Mouse (Mus musculus) olfactory bulb, adult 2 months (tissue): ENCODE measurements around the gene Tex14.

ENCODE experiments used
- CTCF ChIP-seq: fragments of 200-500 bp; IDR thresholded peaks from 2 replicates; pipeline ENCODE4 v1.5.1; 2012; ENCODE audit warnings: low read depth, mild to moderate bottlenecking, low read length, moderate library complexity; ENCODE audit not compliant: insufficient read depth
- POLR2A ChIP-seq: fragments of 200-500 bp; IDR thresholded peaks from 2 replicates; pipeline ENCODE4 v1.6.1; 2012; ENCODE audit warnings: mild to moderate bottlenecking, low read depth, low read length, moderate library complexity; ENCODE audit not compliant: insufficient read depth

DNA sequence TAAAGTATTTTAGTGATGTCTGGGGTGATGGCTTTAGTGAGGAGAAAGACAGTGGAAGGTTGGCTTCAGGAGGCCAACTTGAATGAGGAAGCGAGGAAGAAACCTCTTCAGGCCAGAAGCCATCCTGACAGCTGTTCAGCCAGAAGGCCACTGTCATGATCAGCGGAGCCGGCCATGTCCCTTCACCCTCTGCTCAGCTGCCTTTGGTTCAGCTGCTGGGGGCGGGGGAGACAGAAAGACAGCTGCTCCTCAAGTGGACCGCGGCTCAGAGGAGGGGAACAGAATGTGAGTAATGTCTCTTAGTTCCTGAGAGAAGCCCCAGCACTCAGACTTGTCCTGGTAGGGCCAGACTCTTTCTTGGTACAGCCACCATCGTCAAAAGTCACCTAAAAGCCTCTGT is 168.9 kb downstream of the Tex14 start:
- TF ChIP-seq CTCF (no peak), POLR2A (no peak)
